Comparison of ENCODE assay signal across 24 mouse cellular contexts in genomic region chr19:29308832-29309231, GRCm38 (mm10). TPM values are rescaled to one million over a fixed set of nuclear protein-coding genes. Genes with fewer than 3 reads are reported as not detected.
DNase-seq lines count a peak whose midpoint lies in the region; ATAC-seq and TF ChIP-seq lines count a peak whose summit lies in the region.
"Had no signal": no experiment of that assay in that cellular context is flagged by ENCODE, and none has a peak within 500 bp of the region (broad histone marks: within the 10 kb centered on the region; RNA-seq: fewer than 3 reads in every experiment).

No protein-coding gene starts in this region.

- H3K27me3 ChIP-seq in CH12.LX (replicated peaks) = no peaks in the 10 kb centered on the region
- H3K27me3 ChIP-seq in neural tube, embryonic 15.5 days (replicated peaks) = no peaks in the 10 kb centered on the region
- H3K27me3 ChIP-seq in limb, embryonic 10.5 days (ENCODE audit: low read depth, poor library complexity, severe bottlenecking) = no peaks in the 10 kb centered on the region
- H3K27me3 ChIP-seq: hindbrain, embryonic 13.5 days; megakaryocyte, embryonic 14.5 days; midbrain, embryonic 13.5 days; neural tube, embryonic 13.5 days had no signal

- peak; percentile 22 for TF ChIP-seq RAD21 in CH12.LX (IDR thresholded peaks at IDR 0.05; ENCODE audit: low read depth, low read length)

- in situ Hi-C loops in CH12.LX (cut with MboI; ENCODE audit: low pct_ligation_motif_present, low pct_unique_long_range_greater_than_20kb, low sequenced_read_pairs) = no loop called here

- no peak overlapping the region for H3K4me3 ChIP-seq in layer of hippocampus, adult 2 months
- no peak overlapping the region for H3K4me3 ChIP-seq in CH12.LX (replicated peaks in 1 of 3; ENCODE audit: low read depth in 2 of 3, low read length in 2 of 3, poor library complexity in 1 of 3)
- no peak overlapping the region for H3K4me3 ChIP-seq in neural tube, embryonic 15.5 days (replicated peaks)
- H3K4me3 ChIP-seq in limb, embryonic 10.5 days = no peak overlapping the region
- H3K4me3 ChIP-seq: hindbrain, embryonic 13.5 days; megakaryocyte, embryonic 14.5 days; midbrain, embryonic 13.5 days; neural tube, embryonic 13.5 days had no signal

- no peak overlapping the region for H3K27ac ChIP-seq in layer of hippocampus, adult 2 months
- H3K27ac ChIP-seq in CH12.LX (ENCODE audit: insufficient read depth, low read depth) = no peak overlapping the region
- H3K27ac ChIP-seq in neural tube, embryonic 15.5 days (replicated peaks) = no peak overlapping the region
- H3K27ac ChIP-seq in limb, embryonic 10.5 days = no peak overlapping the region
- H3K27ac ChIP-seq: hindbrain, embryonic 13.5 days; midbrain, embryonic 13.5 days; neural tube, embryonic 13.5 days had no signal

- TF ChIP-seq POLR2A in CH12.LX (IDR thresholded peaks at IDR 0.05; ENCODE audit: low read depth, low read length) = no peak

- H3K36me3 ChIP-seq in CH12.LX (replicated peaks in 1 of 2; ENCODE audit: control insufficient read depth in 1 of 2, insufficient read depth in 1 of 2, low read length in 1 of 2) = peaks cover 7 to 28% of the 10 kb centered on the region in 2 experiments
- H3K36me3 ChIP-seq in neural tube, embryonic 15.5 days = peaks cover 36% of the 10 kb centered on the region
- peaks cover 39% of the 10 kb centered on the region for H3K36me3 ChIP-seq in limb, embryonic 10.5 days

- dilution Hi-C loops in CH12.LX (cut with MboI; ENCODE audit: extremely low pct_ligation_motif_present, extremely low pct_unique_long_range_greater_than_20kb, low sequenced_read_pairs) = no loop called here

- DNase-seq in CD4-positive, CD25-positive, alpha-beta regulatory T cell, adult 2 months (ENCODE audit: low read depth, low spot score) = peak; percentile 20
- DNase-seq in layer of hippocampus, adult 2 months (ENCODE audit: low spot score in 2 of 2) = no peak
- no peak for DNase-seq in layer of hippocampus, adult 9-10 months (ENCODE audit: low spot score)
- DNase-seq in CH12.LX (ENCODE audit: extremely low read depth) = no peak
- peak; percentile 19 for DNase-seq in naive thymus-derived CD4-positive, alpha-beta T cell, adult 2 months (ENCODE audit: low read depth)
- DNase-seq in limb, embryonic 10.5 days (ENCODE audit: low spot score) = no peak
- DNase-seq: adrenal gland, postnatal 36 days; cerebellum, adult 9-10 months; gastrocnemius, postnatal 14 days; kidney, adult 9 months; kidney, postnatal 25 days; lung, adult 2 months; right cerebral cortex, postnatal 4 days had no signal

- peak; percentile 57 for TF ChIP-seq CTCF in layer of hippocampus, adult 2 months (conservative IDR thresholded peaks at IDR 0.05)
- TF ChIP-seq CTCF in CH12.LX (conservative IDR thresholded peaks at IDR 0.05 in 1 of 2, IDR thresholded peaks at IDR 0.05 in 1 of 2; ENCODE audit: low read depth in 2 of 2, low read length in 2 of 2) = peak in 1 of 2 experiments; percentile 22; a peak in 2 of 4 replicates

- no peak for TF ChIP-seq EP300 in CH12.LX (IDR thresholded peaks at IDR 0.05; ENCODE audit: low read length)

- no peaks in the 10 kb centered on the region for H3K9me3 ChIP-seq in CH12.LX (replicated peaks; ENCODE audit: low read length)
- H3K9me3 ChIP-seq in neural tube, embryonic 15.5 days (replicated peaks) = no peaks in the 10 kb centered on the region
- H3K9me3 ChIP-seq in limb, embryonic 10.5 days (replicated peaks) = no peaks in the 10 kb centered on the region
- H3K9me3 ChIP-seq: hindbrain, embryonic 13.5 days; megakaryocyte, embryonic 14.5 days; midbrain, embryonic 13.5 days; neural tube, embryonic 13.5 days had no signal

- no peak overlapping the region for H3K4me2 ChIP-seq in CH12.LX (ENCODE audit: insufficient read depth, low read depth, poor library complexity, severe bottlenecking)
- no peak overlapping the region for H3K4me2 ChIP-seq in neural tube, embryonic 15.5 days
- H3K4me2 ChIP-seq: hindbrain, embryonic 13.5 days; midbrain, embryonic 13.5 days; neural tube, embryonic 13.5 days had no signal

- no peaks in the 10 kb centered on the region for H3K4me1 ChIP-seq in CH12.LX (ENCODE audit: control insufficient read depth in 1 of 2, insufficient read depth in 2 of 2)
- no peaks in the 10 kb centered on the region for H3K4me1 ChIP-seq in neural tube, embryonic 15.5 days
- no peaks in the 10 kb centered on the region for H3K4me1 ChIP-seq in limb, embryonic 10.5 days
- H3K4me1 ChIP-seq: hindbrain, embryonic 13.5 days; megakaryocyte, embryonic 14.5 days; midbrain, embryonic 13.5 days; neural tube, embryonic 13.5 days had no signal

- ATAC-seq in CD4-positive, CD25-positive, alpha-beta regulatory T cell, adult 4 months = no peak
- ATAC-seq in neural tube, embryonic 15.5 days (ENCODE audit: low FRiP score) = no peak
- ATAC-seq: forebrain, embryonic 14.5 days; inflammation-experienced regulatory T-cells, adult 6 months; midbrain, embryonic 13.5 days had no signal

- H3K9ac ChIP-seq in CH12.LX (ENCODE audit: insufficient read depth, low read depth) = no peak overlapping the region
- H3K9ac ChIP-seq in neural tube, embryonic 15.5 days (replicated peaks) = no peak overlapping the region
- H3K9ac ChIP-seq: hindbrain, embryonic 13.5 days; midbrain, embryonic 13.5 days; neural tube, embryonic 13.5 days had no signal

- H3K79me2 ChIP-seq in CH12.LX (replicated peaks; ENCODE audit: control insufficient read depth, extremely low read depth, insufficient read depth, poor library complexity, severe bottlenecking) = no peaks in the 10 kb centered on the region

TF ChIP-seq in CH12.LX, 34 proteins besides CTCF, POLR2A, EP300 and RAD21:
- TF ChIP-seq IRF4 (IDR thresholded peaks at IDR 0.05; ENCODE audit: low read depth, low read length) = no peak
- peak; percentile 18; the same call in 1 of the 2 replicates for TF ChIP-seq SMC3 (IDR thresholded peaks at IDR 0.05; ENCODE audit: low read depth, low read length)

RNA-seq across cellular contexts. Expression of gene Insl6, which starts 16.3 kb away (rescaled TPM):
- polyA plus RNA-seq in CD4-positive, CD25-positive, alpha-beta regulatory T cell, adult 4 months (2017; shearing (Covaris generic)) = 10 to 100 TPM; 28.3 to 32.5 TPM
- total RNA-seq in layer of hippocampus, adult 2 months (2021) = 1 to 10 TPM in 1 of 2 experiments, under 1 TPM in 1; 0.74 to 1.3 TPM
- total RNA-seq in CH12.LX (2012; rRNA removed) (8.0 and 11.2 TPM in 2 replicates), CH12.LX (2014; rRNA removed) (8.5 and 9.8 TPM in 2 replicates)
- 5.1 and 5.7 TPM in 2 replicates for polyA plus RNA-seq in CH12.LX (2012; ENCODE audit: insufficient read length, low read depth)
- polyA plus RNA-seq in neural tube, embryonic 15.5 days (2015; fragmentation: Nextera tagmentation; extraction: Ambion mirVana) = 1.7 and 3.2 TPM in 2 replicates
- polyA plus RNA-seq in limb, embryonic 10.5 days (2016; fragmentation: Nextera tagmentation; extraction: Ambion mirVana) = 4.1 and 4.9 TPM in 2 replicates

RNA-seq across cellular contexts. Expression of gene Rln1, which starts 25.6 kb away (rescaled TPM):
- polyA plus RNA-seq in CD4-positive, CD25-positive, alpha-beta regulatory T cell, adult 4 months (2017; shearing (Covaris generic)) = not detected
- 1 to 10 TPM; 2.2 to 4.1 TPM for total RNA-seq in layer of hippocampus, adult 2 months (2021)
- not detected in 2 replicates for total RNA-seq in CH12.LX (2012; rRNA removed)
- not detected in 2 replicates for total RNA-seq in CH12.LX (2014; rRNA removed)
- polyA plus RNA-seq in CH12.LX (2012; ENCODE audit: insufficient read length, low read depth) = not detected in 2 replicates
- 3.6 and 4.5 TPM in 2 replicates for polyA plus RNA-seq in neural tube, embryonic 15.5 days (2015; fragmentation: Nextera tagmentation; extraction: Ambion mirVana)
- polyA plus RNA-seq in limb, embryonic 10.5 days (2016; fragmentation: Nextera tagmentation; extraction: Ambion mirVana) = 0.26 TPM in 1 of 2 replicates, not detected in the other
- total RNA-seq: adrenal gland, postnatal 36 days; gastrocnemius, postnatal 14 days; heart, postnatal 25 days; liver, adult 2 months had no signal
- polyA plus RNA-seq: inflammation-experienced regulatory T-cells, adult 6 months; limb, embryonic 11.5 days; liver, adult 2 months; lung, adult 2 months had no signal

RNA-seq across cellular contexts. Expression of gene Jak2, which starts 57.2 kb away (rescaled TPM):
- polyA plus RNA-seq in CD4-positive, CD25-positive, alpha-beta regulatory T cell, adult 4 months (2017; shearing (Covaris generic)) = 10 to 100 TPM; 14.9 to 19.1 TPM
- 10 to 100 TPM; 27.1 to 28.1 TPM for total RNA-seq in layer of hippocampus, adult 2 months (2021)
- 7.6 and 8.4 TPM in 2 replicates for total RNA-seq in CH12.LX (2012; rRNA removed)
- 11.1 and 11.5 TPM in 2 replicates for total RNA-seq in CH12.LX (2014; rRNA removed)
- polyA plus RNA-seq in CH12.LX (2012; ENCODE audit: insufficient read length, low read depth) = 5.3 and 6.6 TPM in 2 replicates
- 10.9 and 11.9 TPM in 2 replicates for polyA plus RNA-seq in neural tube, embryonic 15.5 days (2015; fragmentation: Nextera tagmentation; extraction: Ambion mirVana)
- 5.4 and 8.0 TPM in 2 replicates for polyA plus RNA-seq in limb, embryonic 10.5 days (2016; fragmentation: Nextera tagmentation; extraction: Ambion mirVana)

RNA-seq across cellular contexts. Expression of gene Plgrkt, which starts 58.4 kb away (rescaled TPM):
- 100 to 1,000 TPM; 221 to 250 TPM for polyA plus RNA-seq in CD4-positive, CD25-positive, alpha-beta regulatory T cell, adult 4 months (2017; shearing (Covaris generic))
- total RNA-seq in layer of hippocampus, adult 2 months (2021) = 10 to 100 TPM; 26.4 to 27.6 TPM
- total RNA-seq in CH12.LX (2012; rRNA removed) = 27.7 and 31.3 TPM in 2 replicates
- 27.9 and 33.0 TPM in 2 replicates for total RNA-seq in CH12.LX (2014; rRNA removed)
- 38.3 and 40.6 TPM in 2 replicates for polyA plus RNA-seq in CH12.LX (2012; ENCODE audit: insufficient read length, low read depth)
- polyA plus RNA-seq in neural tube, embryonic 15.5 days (2015; fragmentation: Nextera tagmentation; extraction: Ambion mirVana) = 75.7 and 132 TPM in 2 replicates
- 24.0 and 30.9 TPM in 2 replicates for polyA plus RNA-seq in limb, embryonic 10.5 days (2016; fragmentation: Nextera tagmentation; extraction: Ambion mirVana)

RNA-seq across cellular contexts. Expression of gene Cd274, which starts 58.4 kb away (rescaled TPM):
- 10 to 100 TPM; 42.4 to 62.2 TPM for polyA plus RNA-seq in CD4-positive, CD25-positive, alpha-beta regulatory T cell, adult 4 months (2017; shearing (Covaris generic))
- 1 to 10 TPM in 1 of 2 experiments, under 1 TPM in 1; 1.00 to 1.2 TPM for total RNA-seq in layer of hippocampus, adult 2 months (2021)
- total RNA-seq in CH12.LX (2012; rRNA removed) (4.7 and 6.7 TPM in 2 replicates), CH12.LX (2014; rRNA removed) (7.4 and 8.6 TPM in 2 replicates)
- 14.7 and 15.9 TPM in 2 replicates for polyA plus RNA-seq in CH12.LX (2012; ENCODE audit: insufficient read length, low read depth)
- polyA plus RNA-seq in neural tube, embryonic 15.5 days (2015; fragmentation: Nextera tagmentation; extraction: Ambion mirVana) = 0.81 and 4.5 TPM in 2 replicates
- polyA plus RNA-seq in limb, embryonic 10.5 days (2016; fragmentation: Nextera tagmentation; extraction: Ambion mirVana) = 0.05 and 0.10 TPM in 2 replicates
- polyA plus RNA-seq: limb, embryonic 11.5 days had no signal

Comparison
In these comparisons a context has a peak if more than half of its experiments do, and no peak if none do; other contexts are left out.
1. DNase-seq: peak in CD4-positive, CD25-positive, alpha-beta regulatory T cell, adult 2 months (single experiment) and naive thymus-derived CD4-positive, alpha-beta T cell, adult 2 months (single experiment); none in layer of hippocampus, adult 2 months (0 of 2), layer of hippocampus, adult 9-10 months (single experiment), CH12.LX (single experiment) and limb, embryonic 10.5 days (single experiment).